Mouse (Mus musculus) C2C12 (cell line): ENCODE results near the gene Zfp266.

Source experiments
- CEBPB ChIP-seq: IDR thresholded peaks from one replicate; pipeline ENCODE4 v1.6.1; 2011; ENCODE audit warnings: low read depth, mild to moderate bottlenecking, control low read depth, moderate library complexity
- CTCF ChIP-seq: IDR thresholded peaks from one replicate; pipeline ENCODE4 v1.5.1; 2011; ENCODE audit not compliant: control insufficient read depth, insufficient read depth, insufficient read length
- MAX ChIP-seq: IDR thresholded peaks from one replicate; pipeline ENCODE4 v1.6.1; 2011; ENCODE audit warnings: mild to moderate bottlenecking, control low read depth

DNA sequence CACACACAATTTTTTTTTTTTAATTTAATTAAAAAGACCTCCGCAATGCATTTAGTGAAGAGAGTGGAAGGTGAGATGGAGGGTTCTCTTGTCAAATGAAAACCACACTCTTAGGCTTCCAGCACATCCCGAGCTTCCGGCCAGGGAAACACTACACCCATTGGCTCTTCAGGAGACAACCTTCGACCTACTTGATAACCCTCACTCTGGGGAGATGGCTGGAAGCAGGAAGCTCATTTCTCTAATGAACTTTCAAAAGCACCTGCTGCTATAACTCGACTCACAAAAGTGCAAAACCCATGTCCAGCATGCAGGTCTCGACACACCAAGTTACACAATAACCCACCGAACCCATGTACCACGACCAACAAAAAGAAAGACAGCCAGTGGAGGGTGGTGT lies 8.5 kb downstream of the Zfp266 start:
- TF ChIP-seq CTCF: no peak
- no peak for TF ChIP-seq MAX
- TF ChIP-seq CEBPB: no peak
